Mouse (Mus musculus) telencephalon, adult 2 months (tissue): ENCODE results near the gene Zfp607a.
"Not testable (repeated sequence)": the region's sequence is repeated elsewhere in the genome, so short reads cannot be mapped to it uniquely, and the experiment has no call there.

Source experiments
- DNase-seq: peaks from one replicate; pipeline ENCODE4 v3.0.0-alpha.2; 2011; ENCODE audit warnings: low read depth, low spot score

Gene Zfp607a

GRCm38 (mm10) chr7:27857227-27857626 is at the start of gene Zfp607a:
TSS of gene Zfp607a (plus strand) at chr7:27857527.
- DNase-seq, result no peak

- DNase-seq, result no peak
These were observed 38.7 kb upstream of the Zfp607a start for GRCm38 (mm10) chr7:27818526-27819110.

- no peak for DNase-seq
These were observed 34.7 kb upstream of the Zfp607a start for GRCm38 (mm10) chr7:27822611-27823010.

- DNase-seq, result no peak
These were observed 23.2 kb upstream of the Zfp607a start for GRCm38 (mm10) chr7:27834131-27834530.

- DNase-seq, result no peak
These were observed 19.4 kb upstream of the Zfp607a start for GRCm38 (mm10) chr7:27837896-27838295.

GRCm38 (mm10) chr7:27838323-27839249 is 18.7 kb upstream of the Zfp607a start, which contains the start of gene Zfp59:
TSS of gene Zfp59 (plus strand) at chr7:27838607.
- peak; percentile 88 for DNase-seq

GRCm38 (mm10) chr7:27839596-27839995 is 17.7 kb upstream of the Zfp607a start:
- DNase-seq, result no peak

GRCm38 (mm10) chr7:27840104-27840503 is 17.2 kb upstream of the Zfp607a start:
- no peak for DNase-seq

GRCm38 (mm10) chr7:27859301-27860251 is 2.2 kb downstream of the Zfp607a start:
- no peak for DNase-seq

- peak; percentile 31 for DNase-seq
These were observed 3.3 kb downstream of the Zfp607a start for GRCm38 (mm10) chr7:27860396-27861235.

- not testable (repeated sequence) for DNase-seq
These were observed 5.3 kb downstream of the Zfp607a start for GRCm38 (mm10) chr7:27862578-27862977.

GRCm38 (mm10) chr7:27881721-27882120 is 24.4 kb downstream of the Zfp607a start:
- DNase-seq, result no peak

GRCm38 (mm10) chr7:27900601-27901000 is 43.3 kb downstream of the Zfp607a start:
- DNase-seq, result no peak

GRCm38 (mm10) chr7:27905061-27905848 is 47.9 kb downstream of the Zfp607a start:
- DNase-seq, result no peak

- not testable (repeated sequence) for DNase-seq
These were observed 53.6 kb downstream of the Zfp607a start for GRCm38 (mm10) chr7:27910952-27911351.

- not testable (repeated sequence) for DNase-seq
These were observed 69.7 kb downstream of the Zfp607a start for GRCm38 (mm10) chr7:27927041-27927440.

- DNase-seq, result peak; percentile 79
These were observed 71.7 kb downstream of the Zfp607a start, which contains the start of gene Zfp974 for GRCm38 (mm10) chr7:27928818-27929695. TSS of gene Zfp974 (minus strand) at chr7:27929460.
